Mouse (Mus musculus) c-Kit-positive CD71-negative TER-119-negative erythroid progenitor cells, embryonic 14.5 days (primary cell): ENCODE results near the gene Hyls1.

Experiments used
- DNase-seq: peaks from one replicate; pipeline ENCODE4 v3.0.0-alpha.2; 2013; ENCODE audit warnings: low read depth

Hyls1 gene

GRCm38 (mm10) chr9:35543099-35543860 is 26.9 kb downstream of the Hyls1 start:
- no peak for DNase-seq

DNA sequence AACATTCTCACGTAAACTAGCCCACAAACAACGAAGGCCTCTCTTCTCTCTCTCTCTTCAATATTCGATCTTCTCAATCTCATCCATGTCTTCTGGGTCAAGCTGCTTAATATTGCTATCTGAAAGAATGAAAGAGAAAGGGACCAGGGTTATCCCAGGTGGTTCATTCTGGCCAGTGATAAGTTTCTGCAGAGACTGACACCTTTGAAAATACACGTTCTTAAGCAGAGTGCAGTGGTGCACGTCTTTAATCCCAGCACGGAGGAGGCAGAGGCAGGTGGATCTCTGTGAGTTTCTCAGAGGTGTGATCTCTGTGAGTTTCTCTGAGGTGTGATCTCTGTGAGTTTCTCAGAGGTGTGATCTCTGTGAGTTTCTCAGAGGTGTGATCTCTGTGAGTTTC is 28.3 kb downstream of the Hyls1 start:
- no peak for DNase-seq

- DNase-seq: peak; percentile 63
Measured at GRCm38 (mm10) chr9:35541488-35541887, 28.7 kb downstream of the Hyls1 start.

GRCm38 (mm10) chr9:35541024-35541423 is 29.2 kb downstream of the Hyls1 start:
- no peak for DNase-seq

DNA sequence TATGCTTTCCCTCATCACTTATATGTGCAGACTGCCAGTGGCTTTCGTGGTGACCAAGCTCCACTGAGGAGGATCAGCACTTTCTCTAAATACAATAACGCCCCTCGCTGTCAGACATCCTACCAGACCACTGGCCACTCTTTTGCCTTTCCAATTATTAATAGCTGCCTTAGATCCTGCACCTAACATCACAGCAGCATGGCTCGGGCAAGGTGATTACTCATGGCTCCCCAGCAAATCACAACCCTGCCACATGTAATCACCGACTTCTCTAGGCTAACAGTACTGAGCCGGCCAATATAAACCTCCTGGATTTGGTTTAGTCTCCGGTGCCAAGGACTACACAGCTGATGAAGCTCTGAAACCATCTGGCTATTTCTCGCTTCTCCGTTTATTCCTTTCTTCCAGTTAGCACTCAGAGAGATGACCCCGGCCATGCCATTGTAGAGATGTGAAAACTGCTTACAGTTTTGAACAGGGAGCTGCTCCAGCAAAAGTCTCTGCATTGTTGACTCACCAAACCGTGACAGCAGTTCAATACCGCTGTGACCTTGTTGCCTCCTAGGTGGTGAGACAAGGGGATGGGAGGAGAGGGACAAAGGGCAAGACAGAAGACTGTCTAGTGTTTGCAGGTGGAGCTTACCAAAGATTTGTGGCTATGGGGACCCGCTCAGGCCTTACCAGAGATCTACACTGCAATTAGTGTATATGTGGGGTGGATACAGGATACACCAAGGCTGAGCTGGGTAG is 31.0 kb downstream of the Hyls1 start:
- no peak for DNase-seq

DNA sequence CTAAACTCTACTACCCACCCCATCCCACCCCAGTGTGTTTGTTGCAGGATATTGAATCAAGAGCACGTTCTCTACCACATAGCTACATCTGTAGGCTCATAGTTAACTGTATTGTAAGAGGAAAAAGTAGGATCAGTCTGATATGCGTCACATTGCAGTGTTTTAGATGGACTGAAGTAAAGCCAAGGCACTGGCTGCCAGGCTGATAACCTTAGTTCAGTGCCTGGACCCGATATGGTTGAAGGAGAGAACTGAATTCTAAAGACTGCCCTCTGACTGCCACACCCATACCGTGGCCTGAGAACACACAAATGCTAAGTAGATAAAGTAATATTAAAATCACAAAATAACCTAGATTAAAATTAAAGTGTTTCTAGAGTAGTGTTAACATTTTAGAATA is 34.3 kb downstream of the Hyls1 start:
- DNase-seq: no peak

DNA sequence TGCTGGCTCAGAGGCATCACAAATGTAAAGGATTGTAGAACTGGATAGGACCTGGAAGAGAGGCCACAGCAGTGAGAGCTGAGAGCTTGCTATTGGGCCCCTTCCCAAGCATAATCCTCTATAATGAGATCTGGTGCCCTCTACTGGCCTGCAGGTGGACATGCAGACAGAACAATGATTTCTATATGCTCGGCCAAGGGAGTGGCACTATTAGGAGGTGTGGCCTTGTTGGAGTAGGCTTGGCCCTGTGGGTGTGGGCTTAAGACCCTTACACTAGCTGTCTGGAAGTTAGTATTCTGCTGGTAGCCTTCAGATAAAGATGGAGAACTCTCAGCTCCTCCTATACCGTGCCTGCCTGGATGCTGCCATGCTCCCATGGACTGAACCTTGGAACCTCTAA is 35.1 kb downstream of the Hyls1 start:
- peak; percentile 31 for DNase-seq

DNA sequence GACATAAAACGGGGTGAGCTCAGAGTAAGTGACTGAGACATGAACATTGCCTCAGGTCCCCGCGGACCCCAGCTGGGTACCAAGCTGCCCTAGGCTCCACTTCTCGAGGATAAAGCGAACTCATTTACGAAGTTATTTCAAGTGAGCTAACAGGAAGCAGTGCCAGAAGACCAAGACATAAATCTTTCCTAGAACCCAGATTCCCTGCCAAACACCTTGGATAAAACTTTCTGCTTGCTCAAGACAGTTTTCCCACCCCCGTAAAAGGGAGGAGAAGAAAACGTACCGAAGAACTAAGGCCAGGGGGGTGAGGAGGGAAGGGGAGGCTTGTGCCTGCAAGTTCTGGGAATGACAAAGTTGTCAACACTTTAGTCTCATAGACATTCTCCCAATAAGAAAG is 36.9 kb downstream of the Hyls1 start:
- DNase-seq: no peak

GRCm38 (mm10) chr9:35529796-35530195 is 40.4 kb downstream of the Hyls1 start:
- no peak for DNase-seq

GRCm38 (mm10) chr9:35529141-35529540 is 41.1 kb downstream of the Hyls1 start:
- DNase-seq: no peak

GRCm38 (mm10) chr9:35523941-35524411 is 46.2 kb downstream of the Hyls1 start:
- DNase-seq: peak; percentile 38

DNA sequence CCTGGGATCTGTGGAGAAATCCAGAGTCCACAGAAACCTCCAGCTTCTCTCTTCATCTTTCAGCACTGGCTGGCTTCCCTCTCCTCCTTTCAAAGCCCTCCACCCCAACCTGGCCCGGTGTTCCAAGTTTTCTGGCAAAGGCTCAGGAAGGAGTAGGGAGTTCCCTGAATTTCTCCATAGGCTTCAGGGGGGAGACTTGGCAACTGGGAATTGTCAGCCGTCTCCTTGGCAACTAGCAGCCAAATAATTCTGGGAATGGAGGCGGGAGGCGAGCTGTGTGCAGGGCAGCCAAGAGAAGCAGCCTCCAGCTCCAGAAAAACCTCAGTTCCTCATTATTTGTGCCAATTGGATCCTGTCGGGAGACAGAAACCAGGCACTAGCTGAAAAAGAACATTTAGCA is 46.7 kb downstream of the Hyls1 start:
- DNase-seq: no peak

DNA sequence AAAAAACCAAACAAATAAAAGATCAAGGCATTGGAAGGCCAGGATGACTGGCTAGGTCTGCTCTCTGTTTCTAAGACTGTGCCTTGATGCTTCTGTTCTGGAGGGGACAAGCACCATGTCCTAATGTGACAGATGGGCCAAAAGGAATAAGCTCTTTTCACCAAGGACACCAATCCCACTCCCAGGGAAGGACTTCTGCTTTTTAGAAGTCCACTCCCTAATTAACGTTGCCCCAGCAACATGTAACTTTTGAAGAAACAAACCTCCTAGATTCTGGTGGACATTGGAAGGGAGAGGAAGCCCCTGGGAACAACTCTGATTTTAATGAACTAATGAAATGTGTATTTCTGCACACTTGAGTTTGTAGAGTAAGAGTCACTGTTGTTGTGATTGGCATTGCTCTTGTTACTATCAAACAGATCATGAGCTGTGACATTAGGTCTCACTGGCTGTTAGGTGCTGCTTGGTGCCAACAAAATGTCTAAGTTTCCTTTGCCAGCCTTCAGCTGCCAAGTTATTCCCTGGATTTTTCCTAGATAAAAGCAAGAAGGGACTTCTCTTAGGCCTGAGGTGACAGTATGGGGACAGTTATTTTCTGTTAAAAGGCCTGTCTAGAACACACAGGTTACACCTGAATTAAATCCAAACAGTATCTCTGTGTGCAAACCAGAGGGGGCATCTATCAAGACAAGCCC is 47.2 kb downstream of the Hyls1 start:
- DNase-seq: no peak

GRCm38 (mm10) chr9:35522241-35522640 is 48.0 kb downstream of the Hyls1 start:
- DNase-seq: no peak

- no peak for DNase-seq
Measured at GRCm38 (mm10) chr9:35520631-35521348, 49.4 kb downstream of the Hyls1 start.

- DNase-seq: no peak
Measured at GRCm38 (mm10) chr9:35518169-35518568, 52.0 kb downstream of the Hyls1 start, which contains the start of gene Gm1113. TSS of gene Gm1113 (minus strand) at chr9:35518269.

DNA sequence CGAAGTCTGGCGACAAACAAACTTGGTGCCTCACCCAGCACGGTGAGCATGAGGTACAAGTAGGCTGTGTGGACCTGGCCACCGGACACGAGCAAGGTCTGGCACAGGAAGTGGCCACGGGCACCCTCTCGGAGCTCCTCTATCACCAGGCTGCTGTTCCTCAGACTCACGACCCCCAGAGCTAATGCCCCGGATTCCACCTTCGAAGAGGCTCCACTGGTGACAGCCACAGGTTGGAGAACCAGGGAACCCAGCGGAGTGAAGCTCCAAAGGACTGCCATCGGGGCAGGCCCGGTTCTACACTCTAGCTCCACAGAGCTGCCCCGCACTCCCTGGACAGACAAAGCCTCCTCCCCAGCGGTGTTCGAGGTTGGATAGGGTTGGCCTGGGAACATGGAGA is 53.5 kb downstream of the Hyls1 start:
- no peak for DNase-seq

GRCm38 (mm10) chr9:35516182-35516581 is 54.0 kb downstream of the Hyls1 start:
- DNase-seq: no peak

DNA sequence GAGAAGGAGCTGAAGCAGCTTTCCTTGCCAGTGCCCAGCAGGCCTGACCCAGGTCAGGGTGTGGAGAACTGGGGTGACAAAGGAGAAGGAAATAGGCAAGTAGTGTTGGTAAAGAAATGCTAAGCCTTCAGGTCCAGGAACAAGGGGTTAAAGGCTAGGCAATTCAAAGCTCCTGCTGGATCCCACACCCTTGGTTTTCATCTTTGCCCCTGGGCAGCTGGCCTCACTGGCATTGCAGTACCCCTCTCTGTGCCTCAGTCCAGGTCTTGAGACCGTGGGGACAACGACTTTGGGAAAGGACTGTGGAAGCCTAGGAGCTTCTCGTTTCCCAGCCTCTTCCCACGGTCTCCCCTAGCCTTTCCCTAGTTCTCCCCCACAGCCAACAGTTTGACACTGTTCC is 56.3 kb downstream of the Hyls1 start:
- DNase-seq: no peak
